Mouse (Mus musculus): Measurements from ENCODE around the gene Sept6.

Gene Sept6

GRCm38 (mm10) chrX:36864609-36865328, 126.8 kb downstream of the Sept6 start:
- DNase-seq (ENCODE audit: low spot score) = no peak

DNA sequence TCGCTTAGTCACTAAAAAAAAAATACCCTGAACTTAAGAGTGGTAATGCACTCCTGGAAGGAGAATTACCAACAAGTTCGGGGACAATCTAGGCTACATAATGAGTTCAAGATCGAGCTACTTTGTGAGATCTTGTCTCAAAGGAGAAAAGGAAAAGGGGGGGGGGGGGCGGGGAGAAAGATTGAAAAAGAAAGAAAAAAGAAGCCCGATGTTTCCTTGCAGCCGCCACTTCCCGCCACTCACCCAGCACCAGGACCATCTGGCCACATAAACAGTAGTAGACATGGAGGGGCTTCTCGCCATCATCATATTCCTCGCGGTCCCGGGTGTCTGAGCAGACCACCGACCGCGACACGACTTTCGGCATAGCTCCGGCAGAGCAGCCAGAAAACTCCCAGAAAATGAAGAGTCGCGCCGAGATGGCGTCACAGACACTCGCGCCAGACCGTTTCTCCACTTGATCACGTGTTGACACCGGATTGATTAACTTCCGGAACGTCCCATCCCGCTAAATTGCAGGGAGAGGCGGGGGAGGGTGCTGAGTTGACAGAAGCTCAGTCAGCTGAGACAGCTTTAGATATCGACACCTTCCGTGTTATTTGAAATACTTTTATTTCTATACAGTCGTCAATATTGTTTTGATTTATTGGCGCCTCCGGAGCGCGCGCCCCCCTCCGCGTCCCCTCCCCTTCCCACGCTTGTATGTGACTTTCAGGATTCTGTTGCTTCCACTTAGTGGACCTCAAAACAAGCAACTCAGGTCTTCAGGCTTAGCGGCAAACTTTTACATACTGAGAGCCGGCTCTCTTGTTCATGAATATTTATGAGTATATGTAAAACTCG, 127.6 kb downstream of the Sept6 start:
- DNase-seq (ENCODE audit: low spot score) = peak; percentile 80

Data from urinary bladder, postnatal 14 days (tissue).